Mouse (Mus musculus): Measurements from ENCODE around the gene Lrrc49.
A peak's percentile ranks its signal among the peaks of the same experiment; 100 is the strongest.

Gene Lrrc49

DNA sequence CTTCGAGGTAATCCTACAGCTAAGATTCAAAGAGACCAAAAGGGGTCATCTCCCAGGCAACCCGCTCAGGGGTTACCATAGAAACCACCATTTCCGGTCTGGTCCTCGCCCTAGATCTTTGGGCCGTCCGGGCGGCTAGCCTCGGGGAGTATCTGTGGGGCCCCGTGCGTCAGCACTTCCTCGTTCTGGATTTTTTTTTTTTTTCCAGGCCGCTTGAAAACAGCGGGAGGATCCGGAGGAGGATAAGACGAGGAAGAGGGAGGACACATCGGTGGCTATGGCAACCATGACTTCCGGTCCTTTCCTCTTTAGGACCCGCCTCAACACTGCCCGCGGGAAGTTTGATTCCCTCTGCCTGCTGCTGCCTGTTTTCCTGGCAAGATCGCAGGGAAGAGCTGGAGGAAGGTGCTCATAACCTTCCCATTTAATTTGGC, at the start of gene Lrrc49:
Lrrc49 (minus strand) TSS at position 268 of the 434 bp plus-strand sequence.
- DNase-seq (ENCODE audit: low spot score in 2 of 2) = peak; percentile 88 to 93

DNA sequence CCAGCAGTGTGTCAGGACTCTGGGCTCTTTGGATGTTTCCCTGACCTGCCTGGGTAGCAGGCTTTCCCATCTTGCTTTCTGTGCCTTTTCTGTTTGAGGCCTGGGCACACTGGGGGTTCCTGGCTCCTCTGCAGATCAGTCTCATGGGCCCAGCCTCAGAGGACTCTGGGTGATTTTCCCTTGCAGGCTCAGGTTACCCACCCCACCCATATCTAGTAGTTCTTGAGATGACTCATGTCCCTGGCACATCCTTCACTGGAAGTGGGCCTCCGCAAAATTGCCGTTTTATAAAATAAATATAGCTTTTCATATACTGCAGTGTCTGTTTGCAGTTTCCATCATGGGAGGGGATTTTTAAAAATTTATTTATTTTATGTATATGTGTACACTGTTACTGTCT, 46.4 kb upstream of the Lrrc49 start:
- peak; percentile 31 to 50 for DNase-seq (ENCODE audit: low spot score in 2 of 2)

DNA sequence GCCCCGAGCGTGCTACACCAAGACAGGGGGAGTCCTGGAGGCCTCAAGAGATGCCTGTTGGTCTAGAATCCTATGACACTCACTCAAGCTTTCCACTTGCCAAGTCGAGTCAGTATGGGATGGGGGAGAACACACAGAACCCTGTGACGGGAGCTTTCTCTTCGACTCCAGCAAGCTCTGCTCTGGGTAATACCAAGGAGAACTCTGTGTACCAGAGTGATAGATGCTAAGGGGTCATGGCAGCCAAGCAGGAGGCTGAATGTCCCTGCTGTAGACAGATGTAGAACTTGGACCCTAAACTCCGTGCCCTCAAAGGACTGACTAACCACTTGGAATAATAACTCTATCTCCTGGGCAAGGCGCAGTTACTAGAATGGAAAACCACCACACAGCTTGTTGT, 37.0 kb upstream of the Lrrc49 start:
- DNase-seq (ENCODE audit: low spot score in 2 of 2) = no peak

DNA sequence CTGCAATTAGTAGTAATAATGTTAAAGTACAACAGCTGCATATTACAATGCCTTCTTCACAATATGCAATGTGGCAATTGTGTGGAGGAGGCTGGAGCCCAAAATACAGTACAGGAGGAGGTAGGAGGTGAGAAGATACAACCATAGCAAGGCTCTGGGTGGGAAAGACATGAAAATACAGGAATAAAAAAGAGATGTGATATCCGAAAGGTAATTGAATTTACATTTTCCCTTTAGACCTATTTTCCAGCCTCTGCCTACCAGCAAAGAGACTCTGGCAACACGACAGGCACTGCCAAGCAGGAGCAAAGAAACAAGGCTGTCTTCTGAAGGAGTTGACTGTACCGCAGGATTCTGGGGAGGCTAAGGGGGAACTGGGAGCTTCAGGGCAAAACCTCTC, 31.7 kb upstream of the Lrrc49 start:
- DNase-seq (ENCODE audit: low spot score in 2 of 2) = no peak

GRCm38 (mm10) chr9:60718284-60718683, 30.3 kb upstream of the Lrrc49 start:
- DNase-seq (ENCODE audit: low spot score in 2 of 2) = peak in 1 of 2 experiments; percentile 40

DNA sequence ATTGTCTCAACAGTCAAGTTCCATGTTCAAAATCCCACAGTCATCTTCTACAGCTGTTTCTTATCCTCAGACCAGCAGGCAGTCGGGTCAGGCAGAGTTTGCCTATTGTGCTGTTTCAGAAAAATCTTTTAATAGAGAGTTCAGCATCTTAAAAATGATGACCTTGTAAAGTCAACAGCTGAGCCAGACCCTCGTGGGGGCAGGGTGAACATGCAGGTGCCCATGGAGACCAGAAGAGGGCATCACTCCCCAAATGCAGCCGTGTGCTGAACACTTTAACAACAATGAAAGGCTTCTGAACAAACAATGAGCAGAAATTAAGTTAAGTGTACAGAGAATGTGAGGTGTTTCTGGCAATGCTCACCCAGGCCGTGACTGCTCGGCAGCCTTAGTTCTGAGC, 27.9 kb upstream of the Lrrc49 start:
- no peak for DNase-seq (ENCODE audit: low spot score in 2 of 2)

- peak; percentile 45 to 55 for DNase-seq (ENCODE audit: low spot score in 2 of 2)
These were observed 27.3 kb upstream of the Lrrc49 start for GRCm38 (mm10) chr9:60715271-60715670.

DNA sequence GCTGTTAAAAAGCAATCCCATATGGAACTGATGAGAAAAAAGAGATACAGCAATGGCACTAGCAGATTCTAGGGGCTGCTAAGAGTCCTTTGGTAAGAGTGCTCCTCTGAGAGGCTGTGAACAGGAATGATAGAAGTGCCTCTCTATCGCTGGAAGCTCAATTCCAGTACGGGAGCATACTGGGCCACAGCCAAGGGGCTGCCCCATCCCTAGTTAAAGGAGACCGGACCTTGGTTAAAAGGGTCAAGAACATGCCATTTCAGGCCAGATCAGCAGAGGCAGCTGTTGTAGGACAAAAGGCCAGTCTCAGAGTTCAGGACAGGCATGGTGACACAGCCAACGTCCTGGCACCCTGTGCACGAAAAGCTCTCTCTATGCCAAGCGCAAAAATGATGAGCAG, 26.2 kb upstream of the Lrrc49 start:
- peak; percentile 24 to 26 for DNase-seq (ENCODE audit: low spot score in 2 of 2)

DNA sequence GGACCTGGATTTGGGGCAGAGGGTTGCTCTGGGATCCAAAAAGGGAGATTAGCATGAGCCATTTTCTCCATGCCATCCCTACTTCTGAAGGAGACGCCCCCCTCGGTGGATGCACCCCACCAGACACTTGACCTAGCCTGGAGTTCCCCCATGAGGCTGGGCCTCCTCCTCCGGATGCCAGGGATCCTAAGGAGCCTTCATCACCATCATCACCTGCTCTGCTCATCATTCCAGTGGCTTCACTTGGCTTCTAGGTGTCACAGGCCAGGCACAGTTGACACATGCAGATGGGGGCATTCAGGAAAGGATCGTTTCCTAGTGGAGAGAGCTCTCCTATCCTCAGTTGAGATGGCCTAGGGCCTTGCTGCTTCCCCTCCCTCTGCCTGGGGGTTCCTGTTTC, 25.7 kb upstream of the Lrrc49 start:
- DNase-seq (ENCODE audit: low spot score in 2 of 2) = peak in 1 of 2 experiments; percentile 24

DNA sequence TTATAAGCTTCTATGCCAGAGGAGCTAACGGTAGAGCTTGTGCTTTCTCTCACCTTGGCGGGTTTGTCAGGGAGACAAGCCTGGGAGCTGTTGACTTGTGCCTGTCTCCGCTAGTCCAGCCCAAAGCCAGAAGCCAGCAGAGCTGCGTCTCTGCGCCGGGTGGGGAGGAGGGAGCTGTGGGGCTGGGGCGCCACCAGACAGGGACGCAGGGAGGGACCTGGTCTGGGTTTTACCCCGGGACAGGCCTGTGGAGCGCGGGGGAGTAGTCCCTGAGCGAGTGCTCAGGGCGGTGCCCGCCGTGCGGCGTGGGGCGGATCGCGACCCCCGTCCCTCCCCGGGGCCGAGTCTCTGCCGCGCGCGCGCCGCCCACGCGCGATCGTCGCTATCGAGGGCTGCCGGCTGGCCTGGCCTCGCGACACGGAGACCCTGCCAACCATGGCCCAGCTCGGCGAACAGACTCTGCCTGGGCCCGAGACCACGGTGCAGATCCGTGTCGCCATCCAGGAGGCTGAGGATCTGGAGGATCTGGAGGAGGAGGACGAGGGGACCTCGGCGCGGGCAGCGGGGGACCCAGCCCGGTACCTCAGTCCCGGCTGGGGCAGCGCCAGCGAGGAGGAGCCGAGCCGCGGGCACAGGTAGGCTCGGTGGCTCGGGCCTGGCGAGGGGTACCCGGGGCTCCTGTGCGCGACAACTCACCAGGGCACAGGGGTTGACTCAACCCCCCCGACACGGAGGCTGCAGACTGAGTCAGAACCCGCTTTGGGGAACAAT, 25.0 kb upstream of the Lrrc49 start, which contains the start of gene Larp6:
Larp6 (plus strand) TSS at position 219 of the 771 bp plus-strand sequence.
- DNase-seq (ENCODE audit: low spot score in 2 of 2) = peak; percentile 60 to 70

- no peak for DNase-seq (ENCODE audit: low spot score in 2 of 2)
These were observed 24.1 kb upstream of the Lrrc49 start for GRCm38 (mm10) chr9:60712011-60712410.

- DNase-seq (ENCODE audit: low spot score in 2 of 2) = no peak
These were observed 21.8 kb upstream of the Lrrc49 start for GRCm38 (mm10) chr9:60709721-60710120.

- DNase-seq (ENCODE audit: low spot score in 2 of 2) = no peak
These were observed 20.6 kb upstream of the Lrrc49 start for GRCm38 (mm10) chr9:60708606-60709005.

- DNase-seq (ENCODE audit: low spot score in 2 of 2) = no peak
These were observed 19.6 kb upstream of the Lrrc49 start for GRCm38 (mm10) chr9:60707594-60707993.

DNA sequence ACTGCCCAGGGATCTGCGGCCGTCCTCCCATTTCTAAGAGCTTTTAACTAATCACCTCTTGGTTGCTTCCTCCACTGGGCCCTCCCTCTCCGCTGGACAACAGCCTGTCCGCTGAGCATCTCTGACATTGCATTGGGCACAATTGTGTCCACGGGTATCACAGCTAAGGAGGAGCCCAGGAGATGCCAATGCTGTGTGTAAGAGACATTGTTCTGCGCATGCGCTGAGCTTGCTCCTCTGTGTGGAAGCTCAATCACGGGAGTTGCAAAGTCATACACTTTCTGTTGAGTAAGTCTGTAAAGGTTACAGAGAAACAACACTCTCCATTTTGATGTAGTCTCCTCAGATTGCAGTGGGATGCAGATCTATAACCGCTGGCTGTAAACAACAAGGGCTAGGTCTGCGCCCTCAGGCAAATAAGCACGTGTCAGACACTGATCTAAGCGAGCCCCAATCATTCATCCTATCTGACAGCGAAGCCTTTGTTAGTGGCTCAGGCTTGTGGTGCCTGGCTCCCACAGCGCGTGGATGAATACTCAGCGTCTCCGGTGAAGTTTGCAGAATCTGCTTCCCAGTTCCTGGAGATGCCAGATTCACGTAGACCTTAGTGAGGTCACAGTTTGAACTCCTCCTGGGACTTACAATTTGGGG, 11.7 kb upstream of the Lrrc49 start:
- DNase-seq (ENCODE audit: low spot score in 2 of 2) = no peak

DNA sequence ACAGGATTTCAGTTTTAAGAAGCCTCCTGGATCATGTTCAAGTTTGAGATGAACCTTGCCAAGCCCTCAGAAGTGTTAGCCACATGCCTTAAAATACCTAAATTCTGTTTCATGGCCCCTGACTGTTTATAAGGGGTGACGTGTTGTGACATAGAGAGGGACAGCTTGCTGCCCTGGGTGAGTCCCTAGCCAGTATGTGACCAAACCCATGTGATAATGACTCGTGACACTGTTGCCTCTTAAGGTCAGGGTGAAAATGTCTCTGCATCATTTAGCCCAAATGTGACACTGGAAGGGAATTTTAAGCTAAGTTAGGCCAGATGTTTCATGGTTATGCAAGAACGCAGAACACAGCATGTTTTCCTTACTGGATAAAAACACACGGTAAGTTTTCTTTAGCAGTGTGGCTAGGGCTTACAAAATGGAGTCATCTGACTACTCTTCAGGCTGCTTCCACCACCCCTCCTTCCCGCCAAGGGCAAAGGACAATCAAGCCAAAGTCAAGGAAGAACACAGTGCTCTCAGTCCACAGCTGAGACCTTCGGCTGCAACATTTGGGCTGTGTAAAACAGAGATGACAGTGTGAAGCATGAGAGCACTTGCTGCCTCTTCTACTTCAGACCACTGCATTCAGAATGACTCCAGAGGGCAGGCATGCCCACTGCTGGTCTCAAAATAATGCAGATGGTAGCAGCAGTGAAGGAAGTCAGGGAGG, 8.5 kb upstream of the Lrrc49 start:
- no peak for DNase-seq (ENCODE audit: low spot score in 2 of 2)

DNA sequence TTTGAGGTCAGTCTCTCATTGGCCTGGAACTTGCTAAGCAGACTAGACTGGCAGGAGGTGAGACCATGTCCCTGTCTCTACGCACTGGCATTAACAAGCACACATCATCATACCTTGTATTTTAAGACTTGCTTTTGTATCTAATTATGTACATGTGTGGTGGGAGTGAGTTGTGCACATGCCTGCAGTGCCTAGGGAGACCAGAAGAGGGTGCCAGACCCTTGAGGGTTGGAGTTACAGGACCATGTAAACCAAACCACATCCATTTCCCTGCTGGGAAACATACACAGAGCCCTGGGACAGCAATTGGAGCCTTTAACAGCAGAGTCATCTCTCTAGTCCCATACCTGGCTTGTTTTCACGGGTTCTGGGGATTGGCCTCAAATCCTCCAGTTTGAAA, 6.0 kb upstream of the Lrrc49 start:
- DNase-seq (ENCODE audit: low spot score in 2 of 2) = no peak

GRCm38 (mm10) chr9:60692624-60693023, 4.7 kb upstream of the Lrrc49 start:
- no peak for DNase-seq (ENCODE audit: low spot score in 2 of 2)

DNA sequence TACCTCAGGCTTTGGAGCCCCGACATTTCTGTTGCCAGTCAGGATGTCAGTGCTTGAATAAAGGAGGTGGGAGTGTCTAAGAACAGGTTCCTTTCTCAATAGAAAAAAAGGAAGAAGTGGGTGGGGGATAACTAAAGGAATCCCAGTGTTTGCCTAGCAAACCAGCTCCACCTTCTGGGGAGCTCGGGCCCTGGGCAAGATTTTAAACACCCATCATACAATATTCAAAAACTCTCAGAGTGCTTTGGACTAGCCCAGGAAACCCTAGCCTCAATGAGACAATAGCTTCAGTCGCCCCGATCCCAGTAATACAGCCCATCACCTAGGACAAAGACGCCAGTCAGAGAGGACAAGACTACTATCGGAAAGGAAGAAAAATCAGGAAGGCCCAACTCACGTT, 543 bp downstream of the Lrrc49 start:
- DNase-seq (ENCODE audit: low spot score in 2 of 2) = no peak

- DNase-seq (ENCODE audit: low spot score in 2 of 2) = peak in 1 of 2 experiments; percentile 45
These were observed 5.2 kb downstream of the Lrrc49 start for GRCm38 (mm10) chr9:60682753-60683152.

DNA sequence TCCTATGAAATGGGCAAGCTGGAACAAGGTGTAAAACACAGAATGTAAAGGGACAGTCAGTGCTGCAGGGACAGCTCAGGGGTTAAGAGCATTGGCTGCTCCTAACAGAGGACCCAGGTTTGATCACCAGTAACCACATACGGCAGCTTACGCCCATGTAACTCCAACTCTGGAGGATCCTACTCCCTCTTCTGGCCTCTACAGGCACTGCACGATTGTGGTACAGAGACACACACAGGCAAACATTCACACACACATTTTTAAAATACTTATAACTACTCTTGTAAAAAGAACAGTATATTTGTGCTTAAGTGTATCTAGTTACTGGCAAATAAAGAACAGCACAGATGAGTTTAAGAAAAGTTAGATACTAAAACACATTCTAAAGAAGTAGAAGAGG, 7.0 kb downstream of the Lrrc49 start:
- DNase-seq (ENCODE audit: low spot score in 2 of 2) = no peak

- no peak for DNase-seq (ENCODE audit: low spot score in 2 of 2)
These were observed 9.0 kb downstream of the Lrrc49 start for GRCm38 (mm10) chr9:60678913-60679312.
